Mouse (Mus musculus): ENCODE measurements around the gene Tnni3k. TPM values are rescaled to one million over a fixed set of nuclear protein-coding genes. Genes with fewer than 3 reads are reported as not detected.

Tnni3k gene
- polyA plus RNA-seq, 1 experiment from 2014 or later = not detected

Other genes starting within 250 kb of the Tnni3k start
- 17.3 and 18.8 TPM in 2 replicates for gene Fpgt, start 38.0 kb upstream of the Tnni3k start, polyA plus RNA-seq (2015; fragmentation: Nextera tagmentation; extraction: Ambion mirVana)
- gene Lrriq3, start 38.0 kb upstream of the Tnni3k start, polyA plus RNA-seq (2015; fragmentation: Nextera tagmentation; extraction: Ambion mirVana) = 0.78 and 1.1 TPM in 2 replicates

Data from intestine, embryonic 15.5 days (tissue).